Mouse (Mus musculus) embryonic facial prominence, embryonic 11.5 days (tissue): Measurements from ENCODE around the gene Alk. TPM values are rescaled to one million over a fixed set of nuclear protein-coding genes. Genes with fewer than 3 reads are reported as not detected.

Source experiments
- ATAC-seq: fragments of 200-750 bp; cut with Nextera tagmentation; replicated peaks from 2 replicates; pipeline ENCODE4 v1.8.0; 2017; ENCODE audit warnings: low read depth; ENCODE audit not compliant: insufficient number of reproducible peaks, low FRiP score, low TSS enrichment
- DNase-seq: peaks from one replicate; pipeline ENCODE4 v3.0.0-alpha.2; 2015; ENCODE audit warnings: low spot score
- H3K27ac ChIP-seq: fragments of 300-500 bp; sonication (generic); replicated peaks from 2 replicates; pipeline ENCODE4 v1.5.1; 2014; ENCODE audit warnings: mild to moderate bottlenecking, low read depth, low read length, control low read depth
- H3K27me3 ChIP-seq: fragments of 300-500 bp; sonication (generic); 2 replicates; pipeline ENCODE4 v1.6.1; 2014; ENCODE audit warnings: mild to moderate bottlenecking, low read length, moderate library complexity, mixed read lengths; ENCODE audit not compliant: control insufficient read depth, insufficient read depth
- H3K36me3 ChIP-seq: fragments of 300-500 bp; sonication (generic); replicated peaks from 2 replicates; pipeline ENCODE4 v1.6.1; 2014; ENCODE audit warnings: low read depth, mild to moderate bottlenecking, low read length, moderate library complexity, mixed read lengths; ENCODE audit not compliant: control insufficient read depth, insufficient read depth
- H3K4me1 ChIP-seq: fragments of 300-500 bp; sonication (generic); 2 replicates; pipeline ENCODE4 v1.6.1; 2014; ENCODE audit warnings: low read length, mixed read lengths; ENCODE audit not compliant: control insufficient read depth, insufficient read depth
- H3K4me2 ChIP-seq: fragments of 300-500 bp; sonication (generic); 2 replicates; pipeline ENCODE4 v1.6.1; 2014; ENCODE audit warnings: low read depth, mild to moderate bottlenecking, control low read depth, low read length, moderate library complexity
- H3K4me3 ChIP-seq: fragments of 300-500 bp; sonication (generic); 2 replicates; pipeline ENCODE4 v1.5.1; 2014; ENCODE audit warnings: low read depth, low read length, control low read depth
- H3K9ac ChIP-seq: fragments of 300-500 bp; sonication (generic); replicated peaks from 2 replicates; pipeline ENCODE4 v1.6.1; 2014; ENCODE audit warnings: mild to moderate bottlenecking, control low read depth, low read length
- H3K9me3 ChIP-seq: fragments of 300-500 bp; sonication (generic); replicated peaks from 2 replicates; pipeline ENCODE4 v1.6.1; 2016; ENCODE audit warnings: mild to moderate bottlenecking, low read length, inconsistent platforms, mixed read lengths; ENCODE audit not compliant: control insufficient read depth
- WGBS: fragments of 180-500 bp; shearing (Covaris S2); extraction: QIAGEN DNeasy Blood & Tissue Kit; methylation state at CpG from one replicate; pipeline ENCODE4 v1.1.7; 2014; 5-methylcytosine and 5-hydroxymethylcytosine counted together
- polyA plus RNA-seq: library from polyadenylated mRNA; unstranded; fragments of >200 nt; fragmentation: Nextera tagmentation; extraction: Ambion mirVana; gene quantifications from 2 replicates; pipeline ENCODE4 v1.2.1, GENCODE M21; 2014

Gene Alk
- polyA plus RNA-seq, 1 experiment from 2014 or later, result 0.38 TPM

- H3K27ac ChIP-seq, result no peak overlapping the region
These were observed 460.0 kb downstream of the Alk start for GRCm38 (mm10) chr17:72144461-72144860.

GRCm38 (mm10) chr17:72132140-72132911 lies 472.1 kb downstream of the Alk start:
- Histone ChIP-seq H3K9me3 (no peaks in the 10 kb centered on the region), H3K4me2 (no peak overlapping the region), H3K4me1 (no peaks in the 10 kb centered on the region), H3K27me3 (no peaks in the 10 kb centered on the region), H3K27ac (no peak overlapping the region), H3K4me3 (no peak overlapping the region), H3K36me3 (no peaks in the 10 kb centered on the region), H3K9ac (no peak overlapping the region)
- WGBS, result 73% methylated on average over 8 of the region's 8 CpGs
- ATAC-seq (no peak), DNase-seq (no peak)

More at GRCm38 (mm10) chr17:72144461-72144860, 460.0 kb downstream of the Alk start:
- Histone ChIP-seq H3K36me3 (no peaks in the 10 kb centered on the region), H3K9ac (no peak overlapping the region), H3K9me3 (no peaks in the 10 kb centered on the region), H3K27me3 (no peaks in the 10 kb centered on the region), H3K4me3 (no peak overlapping the region), H3K4me1 (no peaks in the 10 kb centered on the region), H3K4me2 (no peak overlapping the region)
- WGBS, result 74% methylated on average over 9 of the region's 9 CpGs
- DNase-seq (no peak), ATAC-seq (no peak)

GRCm38 (mm10) chr17:72121660-72122059 lies 482.8 kb downstream of the Alk start:
- no peak overlapping the region for H3K4me3 ChIP-seq
- no peaks in the 10 kb centered on the region for H3K27me3 ChIP-seq
- H3K36me3 ChIP-seq, result no peaks in the 10 kb centered on the region
- H3K27ac ChIP-seq, result no peak overlapping the region
- no peaks in the 10 kb centered on the region for H3K4me1 ChIP-seq
- H3K9me3 ChIP-seq, result no peaks in the 10 kb centered on the region
- ATAC-seq (no peak), DNase-seq (no peak)
- no peak overlapping the region for H3K9ac ChIP-seq
- 98% methylated on average over 1 of the region's 1 CpGs for WGBS
- H3K4me2 ChIP-seq, result no peak overlapping the region

GRCm38 (mm10) chr17:72120278-72120677 lies 484.1 kb downstream of the Alk start:
- DNase-seq (no peak), ATAC-seq (no peak)
- no peaks in the 10 kb centered on the region for H3K9me3 ChIP-seq
- H3K27me3 ChIP-seq, result no peaks in the 10 kb centered on the region
- no peak overlapping the region for H3K27ac ChIP-seq
- H3K9ac ChIP-seq, result no peak overlapping the region
- no peak overlapping the region for H3K4me3 ChIP-seq
- 66% methylated on average over 11 of the region's 11 CpGs for WGBS
- no peaks in the 10 kb centered on the region for H3K4me1 ChIP-seq
- H3K4me2 ChIP-seq, result no peak overlapping the region
- no peaks in the 10 kb centered on the region for H3K36me3 ChIP-seq

- H3K27me3 ChIP-seq, result no peaks in the 10 kb centered on the region
- no peak overlapping the region for H3K9ac ChIP-seq
- no peaks in the 10 kb centered on the region for H3K36me3 ChIP-seq
- WGBS, result 74% methylated on average over 5 of the region's 5 CpGs
- no peak for ATAC-seq
- no peak overlapping the region for H3K4me2 ChIP-seq
- no peak for DNase-seq
- H3K27ac ChIP-seq, result no peak overlapping the region
- no peaks in the 10 kb centered on the region for H3K4me1 ChIP-seq
- no peaks in the 10 kb centered on the region for H3K9me3 ChIP-seq
- no peak overlapping the region for H3K4me3 ChIP-seq
These were observed 486.1 kb downstream of the Alk start for GRCm38 (mm10) chr17:72118376-72118775.

- DNase-seq (no peak), ATAC-seq (no peak)
- Histone ChIP-seq H3K27ac (no peak overlapping the region), H3K9ac (no peak overlapping the region), H3K27me3 (no peaks in the 10 kb centered on the region), H3K4me2 (no peak overlapping the region), H3K4me1 (no peaks in the 10 kb centered on the region), H3K36me3 (no peaks in the 10 kb centered on the region), H3K9me3 (no peaks in the 10 kb centered on the region), H3K4me3 (no peak overlapping the region)
- 52% methylated on average over 12 of the region's 12 CpGs for WGBS
These were observed 489.0 kb downstream of the Alk start for GRCm38 (mm10) chr17:72115271-72115944.

GRCm38 (mm10) chr17:72112004-72112403 lies 492.4 kb downstream of the Alk start:
- Histone ChIP-seq H3K36me3 (no peaks in the 10 kb centered on the region), H3K4me2 (no peak overlapping the region), H3K27me3 (no peaks in the 10 kb centered on the region), H3K27ac (no peak overlapping the region), H3K9ac (no peak overlapping the region), H3K9me3 (no peaks in the 10 kb centered on the region), H3K4me1 (no peaks in the 10 kb centered on the region), H3K4me3 (no peak overlapping the region)
- no peak for DNase-seq
- no peak for ATAC-seq

GRCm38 (mm10) chr17:72111528-72111927 lies 492.9 kb downstream of the Alk start:
- Histone ChIP-seq H3K27me3 (no peaks in the 10 kb centered on the region), H3K36me3 (no peaks in the 10 kb centered on the region), H3K4me3 (no peak overlapping the region), H3K4me2 (no peak overlapping the region), H3K27ac (no peak overlapping the region), H3K4me1 (no peaks in the 10 kb centered on the region), H3K9ac (no peak overlapping the region), H3K9me3 (no peaks in the 10 kb centered on the region)
- DNase-seq, result no peak
- 88% methylated on average over 4 of the region's 4 CpGs for WGBS
- no peak for ATAC-seq
